25 mouse cellular contexts compared by ENCODE assay signal in the genomic region with DNA sequence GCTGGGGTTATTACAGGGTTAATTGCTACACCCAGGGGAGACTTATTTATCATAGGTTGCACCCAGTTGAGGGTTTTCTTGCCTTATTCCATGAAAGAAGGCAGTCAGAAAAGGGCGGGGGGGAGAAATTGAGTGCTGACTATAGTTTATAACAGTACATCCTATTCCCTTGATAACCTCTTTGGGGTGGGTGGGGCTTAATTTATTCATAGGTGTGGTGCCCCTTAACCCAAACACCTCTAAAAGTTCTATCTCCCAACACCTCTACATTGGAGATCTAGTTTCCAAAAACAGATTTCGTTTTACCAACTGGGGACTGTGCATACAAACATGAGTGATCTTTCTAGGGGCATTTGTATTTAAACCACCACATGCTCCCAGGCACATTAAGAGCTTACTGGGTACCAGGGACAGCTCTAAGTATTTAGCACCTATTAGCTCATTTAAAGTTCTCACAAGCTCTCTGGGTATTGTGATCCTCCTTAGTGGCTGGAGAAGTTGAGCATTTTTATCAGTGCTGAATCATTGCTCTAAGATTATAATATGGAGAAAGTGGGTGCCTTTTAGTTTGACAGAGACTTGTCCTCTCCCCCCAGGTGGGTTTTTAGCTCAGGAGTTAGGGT. TPM values are rescaled to one million over a fixed set of nuclear protein-coding genes. Genes with fewer than 3 reads are reported as not detected.
DNase-seq lines count a peak whose midpoint lies in the region; ATAC-seq and TF ChIP-seq lines count a peak whose summit lies in the region.
"Had no signal": no experiment of that assay in that cellular context is flagged by ENCODE, and none has a peak within 500 bp of the region (broad histone marks: within the 10 kb centered on the region; RNA-seq: fewer than 3 reads in every experiment).

No protein-coding gene starts in this region.

- no peak overlapping the region for H3K9ac ChIP-seq in liver, embryonic 11.5 days (ENCODE audit: low read depth, low read length)
- H3K9ac ChIP-seq in MEL (ENCODE audit: control insufficient read depth, low read depth, low read length, poor library complexity, severe bottlenecking) = peak overlapping the region; percentile 8; the same call in 1 of the 2 replicates
- H3K9ac ChIP-seq: kidney, embryonic 15.5 days; midbrain, embryonic 15.5 days had no signal

- intact Hi-C loops in heart, postnatal 14 days (cut with DNase I) = loop anchor here (5.0 kb wide), 2 partner anchors 44 to 74 kb away; no protein-coding TSS in a partner anchor

- TF ChIP-seq CTCF in MEL (IDR thresholded peaks at IDR 0.05 in 2 of 3, conservative IDR thresholded peaks at IDR 0.05 in 1 of 3; ENCODE audit: control insufficient read depth in 1 of 3, insufficient read depth in 1 of 3, low read depth in 2 of 3, low read length in 3 of 3, poor library complexity in 1 of 3, severe bottlenecking in 1 of 3) = no peak

- H3K4me1 ChIP-seq in liver, embryonic 11.5 days (replicated peaks; ENCODE audit: control insufficient read depth, insufficient read depth, low read length) = peaks cover 11% of the 10 kb centered on the region
- peaks cover 12 to 20% of the 10 kb centered on the region in 2 experiments for H3K4me1 ChIP-seq in MEL (ENCODE audit: control insufficient read depth in 1 of 2, insufficient read depth in 2 of 2, low read length in 2 of 2)

- H3K27ac ChIP-seq in liver, embryonic 11.5 days (ENCODE audit: low read depth, low read length) = peak overlapping the region; percentile 19; the same call in 1 of the 2 replicates
- H3K27ac ChIP-seq in MEL (ENCODE audit: control insufficient read depth, low read depth, low read length) = peak overlapping the region; percentile 55
- H3K27ac ChIP-seq: macrophage had no signal

- H3K36me3 ChIP-seq in liver, embryonic 11.5 days (ENCODE audit: control insufficient read depth, insufficient read depth, low read length) = no peaks in the 10 kb centered on the region
- peaks cover 0 to 42% of the 10 kb centered on the region in 2 experiments; a peak in 2 of 4 replicates for H3K36me3 ChIP-seq in MEL (ENCODE audit: control insufficient read depth in 1 of 2, insufficient read depth in 2 of 2, low read length in 2 of 2)
- H3K36me3 ChIP-seq: G1E; kidney, embryonic 15.5 days; midbrain, embryonic 15.5 days had no signal

- H3K27me3 ChIP-seq in liver, embryonic 11.5 days (replicated peaks; ENCODE audit: control insufficient read depth, insufficient read depth, low read length) = no peaks in the 10 kb centered on the region
- H3K27me3 ChIP-seq in MEL (ENCODE audit: control insufficient read depth in 1 of 2, insufficient read depth in 2 of 2, low read length in 2 of 2) = no peaks in the 10 kb centered on the region
- H3K27me3 ChIP-seq: CH12.LX; kidney, embryonic 15.5 days; midbrain, embryonic 15.5 days had no signal

- no peak for TF ChIP-seq RAD21 in MEL (IDR thresholded peaks at IDR 0.05; ENCODE audit: low read depth, low read length)

- no peak for TF ChIP-seq POLR2A in MEL (IDR thresholded peaks at IDR 0.05; ENCODE audit: control insufficient read depth in 1 of 2, insufficient read depth in 1 of 2, low read depth in 1 of 2, low read length in 2 of 2, poor library complexity in 1 of 2)

- no peak for TF ChIP-seq EP300 in MEL (IDR thresholded peaks at IDR 0.05; ENCODE audit: low read depth in 1 of 2, low read length in 2 of 2)

- WGBS in liver, embryonic 11.5 days = 66% methylated on average over 2 of the region's 2 CpGs

- no peak overlapping the region for H3K4me3 ChIP-seq in liver, embryonic 11.5 days (ENCODE audit: low read depth, low read length)
- H3K4me3 ChIP-seq in MEL (ENCODE audit: control insufficient read depth in 1 of 2, insufficient read depth in 1 of 2, low read depth in 2 of 2, low read length in 2 of 2) = no peak overlapping the region
- H3K4me3 ChIP-seq: kidney, embryonic 15.5 days; midbrain, embryonic 15.5 days had no signal

- no peak for ATAC-seq in liver, embryonic 11.5 days (replicated peaks; ENCODE audit: low FRiP score)
- ATAC-seq: activated CD4-positive, CD25-positive, alpha-beta regulatory T cell, adult 4 months; hindbrain, postnatal 0 days; intestine, postnatal 0 days; lung, postnatal 0 days; midbrain, embryonic 15.5 days had no signal

- H3K4me2 ChIP-seq in liver, embryonic 11.5 days = no peak overlapping the region
- H3K4me2 ChIP-seq: kidney, embryonic 15.5 days; midbrain, embryonic 15.5 days had no signal

- H3K79me2 ChIP-seq in MEL (ENCODE audit: control insufficient read depth, insufficient read depth, low read length, poor library complexity) = no peaks in the 10 kb centered on the region

- H3K9me3 ChIP-seq in liver, embryonic 11.5 days (ENCODE audit: control insufficient read depth, low read length) = no peaks in the 10 kb centered on the region
- no peaks in the 10 kb centered on the region for H3K9me3 ChIP-seq in MEL (replicated peaks; ENCODE audit: insufficient read depth, low read length)
- H3K9me3 ChIP-seq: G1E; kidney, embryonic 15.5 days; midbrain, embryonic 15.5 days had no signal

- peak; percentile 85 for DNase-seq in heart, adult 11 months
- DNase-seq in heart, postnatal 14 days = no peak
- no peak for DNase-seq in liver, embryonic 11.5 days (ENCODE audit: low spot score)
- DNase-seq in liver (no peak), MEL (ENCODE audit: low read depth, low spot score) (peak; percentile 60)
- peak; percentile 46 for DNase-seq in induced T-regulatory cell, adult 2 months (ENCODE audit: low read depth)
- DNase-seq in cerebellum, postnatal 4 days (ENCODE audit: low spot score in 2 of 2) = no peak
- DNase-seq in cerebellum, adult 11 months = no peak
- DNase-seq: adrenal gland, adult 8-10 months; B cell, adult 2 months; cerebellum, adult 2 months; cerebellum, postnatal 25 days; kidney, postnatal 36 days; right cerebral cortex, postnatal 14 days; thymus, postnatal 14 days had no signal

TF ChIP-seq in MEL, 35 proteins besides CTCF, POLR2A, EP300 and RAD21:
- TF ChIP-seq SMC3 (IDR thresholded peaks at IDR 0.05; ENCODE audit: low read depth, low read length) (no peak), NRF1 (IDR thresholded peaks at IDR 0.05; ENCODE audit: insufficient read depth, low read depth, low read length, poor library complexity, severe bottlenecking) (no peak), UBTF (IDR thresholded peaks at IDR 0.05; ENCODE audit: borderline replicate concordance, insufficient read depth, low read depth, low read length) (no peak), ZMIZ1 (IDR thresholded peaks at IDR 0.05; ENCODE audit: low read depth, low read length) (no peak), MAZ (IDR thresholded peaks at IDR 0.05; ENCODE audit: low read depth, low read length) (no peak), TBP (IDR thresholded peaks at IDR 0.05; ENCODE audit: low read depth, low read length) (0 out of 2 replicates have a peak, but pooled peaks have one; percentile 51), GATA1 (IDR thresholded peaks at IDR 0.05; ENCODE audit: low read depth, low read length) (no peak), MAFK (IDR thresholded peaks at IDR 0.05; ENCODE audit: borderline replicate concordance, low read depth, low read length) (no peak), RCOR1 (IDR thresholded peaks at IDR 0.05; ENCODE audit: low read depth, low read length) (no peak)
TF ChIP-seq in MEL: peak in this region for 1.

RNA-seq across cellular contexts. Expression of a gene that starts 23.3 kb away (rescaled TPM):
- under 1 TPM; 0.27 to 0.41 TPM for total RNA-seq in heart, postnatal 14 days (2021)
- 0.32 and 0.48 TPM in 2 replicates for polyA plus RNA-seq in liver, embryonic 11.5 days (2014; fragmentation: Nextera tagmentation; extraction: Ambion mirVana)
- 0.23 and 0.42 TPM in 2 replicates for total RNA-seq in MEL (2012; rRNA removed)
- under 1 TPM in 1 of 2 experiments, not detected in 1; 0.42 TPM for polyA plus RNA-seq in MEL (2012; ENCODE audit: insufficient read depth in 1 of 2, insufficient read length in 2 of 2, low read depth in 1 of 2, low replicate concordance in 2 of 2, missing spikeins in 1 of 2)
- total RNA-seq: gastrocnemius, adult 8-10 months had no signal
- polyA plus RNA-seq: G1E had no signal

RNA-seq across cellular contexts. Expression of a gene that starts 23.4 kb away (rescaled TPM):
- total RNA-seq in heart, postnatal 14 days (2021) = 1 to 10 TPM; 2.5 to 2.7 TPM
- 5.0 and 5.5 TPM in 2 replicates for polyA plus RNA-seq in liver, embryonic 11.5 days (2014; fragmentation: Nextera tagmentation; extraction: Ambion mirVana)
- 1.5 and 2.5 TPM in 2 replicates for total RNA-seq in MEL (2012; rRNA removed)
- 1 to 10 TPM in 1 of 2 experiments, not detected in 1; 1.9 TPM for polyA plus RNA-seq in MEL (2012; ENCODE audit: insufficient read depth in 1 of 2, insufficient read length in 2 of 2, low read depth in 1 of 2, low replicate concordance in 2 of 2, missing spikeins in 1 of 2)

Comparison
In these comparisons a context has a peak if more than half of its experiments do, and no peak if none do; other contexts are left out.
1. DNase-seq: peak in heart, adult 11 months (single experiment), MEL (single experiment) and induced T-regulatory cell, adult 2 months (single experiment); none in heart, postnatal 14 days (0 of 2), liver, embryonic 11.5 days (single experiment), liver (single experiment), cerebellum, postnatal 4 days (0 of 2) and cerebellum, adult 11 months (single experiment).